Mouse (Mus musculus): ENCODE results near the gene B3gnt5. TPM values are rescaled to one million over a fixed set of nuclear protein-coding genes. Genes with fewer than 3 reads are reported as not detected.

B3gnt5 gene
- polyA plus RNA-seq, 1 experiment from 2014 or later: 21.9 TPM

- no peak overlapping the region for H3K4me2 ChIP-seq (replicated peaks; ENCODE audit: low read depth, low read length)
- no peaks in the 10 kb centered on the region for H3K36me3 ChIP-seq (ENCODE audit: control insufficient read depth, insufficient read depth, low read length)
- WGBS: 70% methylated on average over 12 of the region's 12 CpGs
- H3K4me3 ChIP-seq (ENCODE audit: low read length): no peak overlapping the region
- H3K27me3 ChIP-seq (ENCODE audit: control insufficient read depth, insufficient read depth, low read length): no peaks in the 10 kb centered on the region
- no peak for ATAC-seq (ENCODE audit: low FRiP score, low TSS enrichment)
- no peaks in the 10 kb centered on the region for H3K9me3 ChIP-seq (ENCODE audit: control insufficient read depth, low read length)
- H3K27ac ChIP-seq (ENCODE audit: low read depth, low read length): no peak overlapping the region
- no peaks in the 10 kb centered on the region for H3K4me1 ChIP-seq (ENCODE audit: control insufficient read depth, insufficient read depth, low read length)
- no peak overlapping the region for H3K9ac ChIP-seq (ENCODE audit: low read depth, low read length)
These were observed 26.5 kb downstream of the B3gnt5 start for GRCm38 (mm10) chr16:19786386-19787090.

- Histone ChIP-seq H3K4me2 (replicated peaks; ENCODE audit: low read depth, low read length) (no peak overlapping the region), H3K36me3 (ENCODE audit: control insufficient read depth, insufficient read depth, low read length) (no peaks in the 10 kb centered on the region), H3K4me1 (ENCODE audit: control insufficient read depth, insufficient read depth, low read length) (no peaks in the 10 kb centered on the region), H3K4me3 (ENCODE audit: low read length) (no peak overlapping the region), H3K27me3 (ENCODE audit: control insufficient read depth, insufficient read depth, low read length) (no peaks in the 10 kb centered on the region), H3K9ac (ENCODE audit: low read depth, low read length) (no peak overlapping the region), H3K27ac (ENCODE audit: low read depth, low read length) (no peak overlapping the region), H3K9me3 (ENCODE audit: control insufficient read depth, low read length) (no peaks in the 10 kb centered on the region)
- ATAC-seq (ENCODE audit: low FRiP score, low TSS enrichment): no peak
- WGBS: 66% methylated on average over 2 of the region's 2 CpGs
These were observed 29.9 kb downstream of the B3gnt5 start for GRCm38 (mm10) chr16:19789914-19790313.

- no peak overlapping the region for H3K4me3 ChIP-seq (ENCODE audit: low read length)
- no peak for ATAC-seq (ENCODE audit: low FRiP score, low TSS enrichment)
- H3K36me3 ChIP-seq (ENCODE audit: control insufficient read depth, insufficient read depth, low read length): no peaks in the 10 kb centered on the region
- H3K27me3 ChIP-seq (ENCODE audit: control insufficient read depth, insufficient read depth, low read length): no peaks in the 10 kb centered on the region
- H3K4me1 ChIP-seq (ENCODE audit: control insufficient read depth, insufficient read depth, low read length): no peaks in the 10 kb centered on the region
- H3K27ac ChIP-seq (ENCODE audit: low read depth, low read length): no peak overlapping the region
- no peaks in the 10 kb centered on the region for H3K9me3 ChIP-seq (ENCODE audit: control insufficient read depth, low read length)
- H3K4me2 ChIP-seq (replicated peaks; ENCODE audit: low read depth, low read length): no peak overlapping the region
- 77% methylated on average over 2 of the region's 2 CpGs for WGBS
- H3K9ac ChIP-seq (ENCODE audit: low read depth, low read length): no peak overlapping the region
These were observed 58.8 kb downstream of the B3gnt5 start for GRCm38 (mm10) chr16:19818801-19819200.

Other genes starting within 250 kb of the B3gnt5 start
- gene Olfr167, start 237.9 kb upstream of the B3gnt5 start, polyA plus RNA-seq (2014; fragmentation: Nextera tagmentation; extraction: Ambion mirVana): not detected in 2 replicates
- not detected in 2 replicates for gene Olfr168, start 224.7 kb upstream of the B3gnt5 start, polyA plus RNA-seq (2014; fragmentation: Nextera tagmentation; extraction: Ambion mirVana)
- not detected in 2 replicates for gene Olfr169, start 188.4 kb upstream of the B3gnt5 start, polyA plus RNA-seq (2014; fragmentation: Nextera tagmentation; extraction: Ambion mirVana)
- not detected in 2 replicates for gene Olfr170, start 148.3 kb upstream of the B3gnt5 start, polyA plus RNA-seq (2014; fragmentation: Nextera tagmentation; extraction: Ambion mirVana)
- not detected in 2 replicates for gene Olfr171, start 130.3 kb upstream of the B3gnt5 start, polyA plus RNA-seq (2014; fragmentation: Nextera tagmentation; extraction: Ambion mirVana)
- 0.06 TPM in 1 of 2 replicates, not detected in the other for gene Lamp3, start 53.8 kb upstream of the B3gnt5 start, polyA plus RNA-seq (2014; fragmentation: Nextera tagmentation; extraction: Ambion mirVana)
- 9.2 and 10.7 TPM in 2 replicates for gene Klhl6, start 222.8 kb downstream of the B3gnt5 start, polyA plus RNA-seq (2014; fragmentation: Nextera tagmentation; extraction: Ambion mirVana)